Mouse (Mus musculus) duodenum, adult 2 months (tissue): Measurements from ENCODE around the gene Sftpd. TPM values are rescaled to one million over a fixed set of nuclear protein-coding genes. Genes with fewer than 3 reads are reported as not detected.

Source experiments
- polyA plus RNA-seq: library from polyadenylated mRNA; depleted of rRNA; stranded (reverse); fragments of >200 nt; gene quantifications from 2 replicates; pipeline ENCODE4 v1.2.3, GENCODE M21; 2012; ENCODE audit warnings: low replicate concordance; rRNA removed

The Sftpd gene
- not detected in 2 replicates for polyA plus RNA-seq

DNA sequence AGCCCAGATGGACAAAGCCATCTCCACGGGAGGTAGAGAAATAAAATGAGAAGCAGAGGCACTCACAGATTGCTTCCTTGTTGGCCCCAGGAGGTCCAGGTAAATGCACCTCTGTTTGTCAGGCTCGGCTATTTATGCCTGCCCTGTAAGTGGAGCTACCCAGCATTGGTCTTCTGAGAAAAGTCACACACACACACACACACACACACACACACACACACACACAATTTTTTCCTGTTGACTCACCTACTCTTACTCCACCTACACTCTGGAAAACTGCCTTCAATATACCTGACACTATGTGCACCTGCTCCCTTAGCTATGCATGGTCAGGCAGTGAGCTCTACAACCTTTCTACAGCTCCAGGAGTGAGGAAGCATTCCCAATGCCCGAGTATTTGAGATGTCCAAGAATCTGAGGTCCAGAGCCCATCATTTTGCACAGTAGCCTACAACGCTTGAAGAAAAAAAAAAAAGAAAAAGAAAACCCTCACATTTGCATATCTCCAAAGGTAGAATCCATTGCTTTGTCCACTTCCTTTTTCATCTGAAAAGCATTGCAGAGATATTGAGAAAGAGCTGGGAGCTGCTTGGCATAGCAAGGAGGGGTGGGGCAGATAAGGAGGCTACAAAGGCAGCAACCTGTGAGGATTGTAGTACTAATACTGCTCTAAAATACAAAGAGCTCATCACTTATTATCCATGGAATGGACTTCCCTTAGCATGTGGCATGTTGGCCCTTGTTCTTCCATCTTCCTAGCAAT lies at the start of gene Sftpd:
TSS of gene Sftpd (minus strand) at position 91 of the 763 bp plus-strand sequence.

DNA sequence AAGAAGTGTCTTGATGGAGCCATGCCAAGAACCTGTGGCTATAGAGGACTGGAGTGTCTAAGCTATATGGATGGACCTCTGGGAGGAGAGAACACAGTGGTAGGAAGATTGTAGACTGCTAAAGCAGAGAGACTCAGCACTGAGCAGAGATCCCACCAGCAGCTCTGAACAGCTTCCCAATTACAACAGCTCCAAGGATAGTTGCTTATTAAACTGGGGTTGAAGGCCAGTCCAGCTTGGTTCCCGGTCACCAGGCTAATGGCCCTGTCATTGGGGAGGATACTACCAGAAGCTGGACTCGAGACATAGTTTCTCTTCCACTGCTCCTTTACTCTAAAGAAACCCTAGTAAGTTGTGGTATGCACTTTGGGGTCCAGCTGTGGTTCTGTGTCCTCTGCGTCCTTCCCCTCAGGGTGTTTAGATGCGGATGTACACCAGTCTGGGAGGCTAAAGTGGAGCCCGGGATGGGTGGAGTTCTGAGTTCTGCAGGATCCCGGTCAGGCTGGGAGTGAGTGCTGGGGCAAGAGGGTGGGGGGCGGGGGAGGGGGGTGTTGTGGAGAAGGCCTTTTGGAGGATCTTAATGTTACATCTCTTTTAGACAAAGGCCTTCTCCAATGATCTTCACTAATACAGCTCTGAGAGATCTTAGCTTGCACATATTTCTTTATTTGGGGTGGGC lies 33.6 kb downstream of the Sftpd start, which contains the start of gene Mbl1:
TSS of gene Mbl1 (plus strand) at position 239 of the 679 bp plus-strand sequence.

GRCm38 (mm10) chr14:41131540-41131939 lies 53.4 kb downstream of the Sftpd start, which contains the start of gene Sftpa1:
TSS of gene Sftpa1 (plus strand) at chr14:41131782.

Other genes with a start within 250 kb of the Sftpd start
- 29.3 and 45.6 TPM in 2 replicates for gene Tspan14, start 218.3 kb downstream of the Sftpd start, polyA plus RNA-seq
- 50.3 and 83.6 TPM in 2 replicates for gene Fam213a, start 171.4 kb downstream of the Sftpd start, polyA plus RNA-seq
- gene Dydc2, start 115.9 kb downstream of the Sftpd start, polyA plus RNA-seq = not detected in 2 replicates
- gene Dydc1, start 112.2 kb downstream of the Sftpd start, polyA plus RNA-seq = not detected in 2 replicates
- gene Mat1a, start 80.1 kb downstream of the Sftpd start, polyA plus RNA-seq = 0.39 TPM in 1 of 2 replicates, not detected in the other
- gene Sftpa1, start 53.4 kb downstream of the Sftpd start, polyA plus RNA-seq = not detected in 2 replicates
- not detected in 2 replicates for gene Mbl1, start 33.7 kb downstream of the Sftpd start, polyA plus RNA-seq
- gene Gm2832, start 93.7 kb upstream of the Sftpd start, polyA plus RNA-seq = not detected in 2 replicates
- gene Gm5798, start 163.5 kb upstream of the Sftpd start, polyA plus RNA-seq = not detected in 2 replicates
- not detected in 2 replicates for gene Gm7945, start 201.2 kb upstream of the Sftpd start, polyA plus RNA-seq
- not detected in 2 replicates for gene Gm6482, start 223.1 kb upstream of the Sftpd start, polyA plus RNA-seq